Mouse (Mus musculus): Measurements from ENCODE around the gene C1qtnf3. TPM values are rescaled to one million over a fixed set of nuclear protein-coding genes. Genes with fewer than 3 reads are reported as not detected.

Gene C1qtnf3
- polyA plus RNA-seq, 1 experiment from 2014 or later: 8.6 TPM

Other genes starting within 250 kb of the C1qtnf3 start
- gene Rai14, start 237.7 kb upstream of the C1qtnf3 start, polyA plus RNA-seq (2016; fragmentation: Nextera tagmentation; extraction: Ambion mirVana): 59.1 and 64.1 TPM in 2 replicates
- gene Amacr, start 29.4 kb downstream of the C1qtnf3 start, polyA plus RNA-seq (2016; fragmentation: Nextera tagmentation; extraction: Ambion mirVana): 14.9 and 17.9 TPM in 2 replicates
- 0.09 and 0.15 TPM in 2 replicates for gene Slc45a2, start 48.4 kb downstream of the C1qtnf3 start, polyA plus RNA-seq (2016; fragmentation: Nextera tagmentation; extraction: Ambion mirVana)
- 0.99 and 1.2 TPM in 2 replicates for gene Rxfp3, start 85.7 kb downstream of the C1qtnf3 start, polyA plus RNA-seq (2016; fragmentation: Nextera tagmentation; extraction: Ambion mirVana)
- 2.1 and 3.5 TPM in 2 replicates for gene Adamts12, start 112.5 kb downstream of the C1qtnf3 start, polyA plus RNA-seq (2016; fragmentation: Nextera tagmentation; extraction: Ambion mirVana)

All from limb, embryonic 12.5 days (tissue).